Mouse (Mus musculus) G1E (cell line): ENCODE results near the gene Dars2.

Source experiments
- CTCF ChIP-seq: IDR thresholded peaks from 2 replicates; pipeline ENCODE4 v1.5.1; 2012; ENCODE audit warnings: low read depth, low read length, inconsistent platforms, mixed read lengths
- GATA1 ChIP-seq: IDR thresholded peaks from 2 replicates; pipeline ENCODE4 v1.6.1; 2012; ENCODE audit warnings: borderline replicate concordance, low read length, inconsistent platforms, mixed read lengths
- POLR2AphosphoS5 ChIP-seq: IDR thresholded peaks from 2 replicates; pipeline ENCODE4 v1.6.1; 2012; ENCODE audit warnings: low read depth, low read length, inconsistent platforms; ENCODE audit not compliant: insufficient replicate concordance

DNA sequence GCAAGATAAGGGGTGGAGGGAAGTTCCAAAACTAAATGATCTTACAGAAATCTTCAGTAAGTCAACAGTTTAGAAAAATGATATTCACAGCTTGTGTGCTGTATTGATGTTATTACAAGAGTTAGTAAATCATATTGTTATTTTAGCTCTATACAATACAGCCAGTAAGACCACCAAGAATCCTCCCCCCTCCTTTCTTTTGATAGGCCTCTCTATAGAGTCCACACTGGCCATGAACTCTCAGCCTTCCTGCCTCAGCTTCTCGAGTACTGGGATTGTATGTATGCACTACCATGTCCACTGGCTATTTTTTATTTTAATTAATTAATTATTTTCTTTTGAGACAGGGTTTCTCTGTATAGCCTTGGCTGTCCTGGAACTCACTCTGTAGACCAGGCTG lies 7.1 kb downstream of the Dars2 start:
- TF ChIP-seq CTCF (no peak), POLR2AphosphoS5 (no peak), GATA1 (no peak)
